Mouse (Mus musculus): ENCODE data around the gene Gcnt4. TPM values are rescaled to one million over a fixed set of nuclear protein-coding genes. Genes with fewer than 3 reads are reported as not detected.
"Not testable (repeated sequence)": the region's sequence is repeated elsewhere in the genome, so short reads cannot be mapped to it uniquely, and the experiment has no call there.

The Gcnt4 gene
- polyA plus RNA-seq, 1 experiment, result 24.5 TPM

GRCm38 (mm10) chr13:96925991-96926725, 1.7 kb downstream of the Gcnt4 start:
- Histone ChIP-seq H3K27ac (ENCODE audit: insufficient read depth, low read length) (peak overlapping the region; percentile 16; the same call in 1 of the 2 replicates), H3K4me3 (ENCODE audit: insufficient read depth, low read length) (peak overlapping the region; percentile 62), H3K4me1 (ENCODE audit: control insufficient read depth, insufficient read depth, low read length) (no peaks in the 10 kb centered on the region)
- TF ChIP-seq CTCF (IDR thresholded peaks at IDR 0.05; ENCODE audit: borderline replicate concordance, insufficient read depth, low read length), result no peak
- peak; percentile 19; the same call in 1 of the 2 replicates for TF ChIP-seq POLR2A (IDR thresholded peaks at IDR 0.05; ENCODE audit: low read depth, low read length)

- Histone ChIP-seq H3K4me1 (ENCODE audit: control insufficient read depth, insufficient read depth, low read length) (no peaks in the 10 kb centered on the region), H3K27ac (ENCODE audit: insufficient read depth, low read length) (peak overlapping the region; percentile 28), H3K4me3 (ENCODE audit: insufficient read depth, low read length) (no peak overlapping the region)
- TF ChIP-seq POLR2A (IDR thresholded peaks at IDR 0.05; ENCODE audit: low read depth, low read length), result no peak
- TF ChIP-seq CTCF (IDR thresholded peaks at IDR 0.05; ENCODE audit: borderline replicate concordance, insufficient read depth, low read length), result no peak
These were observed 3.3 kb downstream of the Gcnt4 start for GRCm38 (mm10) chr13:96927781-96928180.

GRCm38 (mm10) chr13:96928432-96929039, 4.0 kb downstream of the Gcnt4 start:
- H3K4me1 ChIP-seq (ENCODE audit: control insufficient read depth, insufficient read depth, low read length), result no peaks in the 10 kb centered on the region; the same call in 1 of the 2 replicates
- H3K27ac ChIP-seq (ENCODE audit: insufficient read depth, low read length), result peak overlapping the region; percentile 28
- TF ChIP-seq CTCF (IDR thresholded peaks at IDR 0.05; ENCODE audit: borderline replicate concordance, insufficient read depth, low read length), result no peak
- no peak for TF ChIP-seq POLR2A (IDR thresholded peaks at IDR 0.05; ENCODE audit: low read depth, low read length)
- H3K4me3 ChIP-seq (ENCODE audit: insufficient read depth, low read length), result no peak overlapping the region

- H3K4me3 ChIP-seq (ENCODE audit: insufficient read depth, low read length), result no peak overlapping the region
- no peak overlapping the region for H3K27ac ChIP-seq (ENCODE audit: insufficient read depth, low read length)
- TF ChIP-seq CTCF (IDR thresholded peaks at IDR 0.05; ENCODE audit: borderline replicate concordance, insufficient read depth, low read length) (no peak), POLR2A (IDR thresholded peaks at IDR 0.05; ENCODE audit: low read depth, low read length) (no peak)
- H3K4me1 ChIP-seq (ENCODE audit: control insufficient read depth, insufficient read depth, low read length), result peaks cover 7% of the 10 kb centered on the region
These were observed 8.3 kb downstream of the Gcnt4 start for GRCm38 (mm10) chr13:96932745-96933144.

GRCm38 (mm10) chr13:96933367-96933766, 8.9 kb downstream of the Gcnt4 start:
- Histone ChIP-seq H3K4me1 (ENCODE audit: control insufficient read depth, insufficient read depth, low read length) (peaks cover 10% of the 10 kb centered on the region), H3K4me3 (ENCODE audit: insufficient read depth, low read length) (no peak overlapping the region), H3K27ac (ENCODE audit: insufficient read depth, low read length) (no peak overlapping the region)
- TF ChIP-seq POLR2A (IDR thresholded peaks at IDR 0.05; ENCODE audit: low read depth, low read length), result no peak
- no peak for TF ChIP-seq CTCF (IDR thresholded peaks at IDR 0.05; ENCODE audit: borderline replicate concordance, insufficient read depth, low read length)

GRCm38 (mm10) chr13:96936173-96936777, 11.8 kb downstream of the Gcnt4 start:
- TF ChIP-seq POLR2A (IDR thresholded peaks at IDR 0.05; ENCODE audit: low read depth, low read length) (no peak), CTCF (IDR thresholded peaks at IDR 0.05; ENCODE audit: borderline replicate concordance, insufficient read depth, low read length) (no peak)
- Histone ChIP-seq H3K4me3 (ENCODE audit: insufficient read depth, low read length) (no peak overlapping the region), H3K27ac (ENCODE audit: insufficient read depth, low read length) (peak overlapping the region; percentile 99), H3K4me1 (ENCODE audit: control insufficient read depth, insufficient read depth, low read length) (peaks cover 18% of the 10 kb centered on the region)

GRCm38 (mm10) chr13:96937059-96937558, 12.6 kb downstream of the Gcnt4 start:
- no peak overlapping the region for H3K4me3 ChIP-seq (ENCODE audit: insufficient read depth, low read length)
- TF ChIP-seq CTCF (IDR thresholded peaks at IDR 0.05; ENCODE audit: borderline replicate concordance, insufficient read depth, low read length) (no peak), POLR2A (IDR thresholded peaks at IDR 0.05; ENCODE audit: low read depth, low read length) (no peak)
- H3K4me1 ChIP-seq (ENCODE audit: control insufficient read depth, insufficient read depth, low read length), result peaks cover 18% of the 10 kb centered on the region
- H3K27ac ChIP-seq (ENCODE audit: insufficient read depth, low read length), result peak overlapping the region; percentile 99

- Histone ChIP-seq H3K27ac (ENCODE audit: insufficient read depth, low read length) (peak overlapping the region; percentile 99), H3K4me3 (ENCODE audit: insufficient read depth, low read length) (no peak overlapping the region), H3K4me1 (ENCODE audit: control insufficient read depth, insufficient read depth, low read length) (peaks cover 18% of the 10 kb centered on the region)
- TF ChIP-seq POLR2A (IDR thresholded peaks at IDR 0.05; ENCODE audit: low read depth, low read length) (peak; percentile 38), CTCF (IDR thresholded peaks at IDR 0.05; ENCODE audit: borderline replicate concordance, insufficient read depth, low read length) (no peak)
These were observed 15.2 kb downstream of the Gcnt4 start for GRCm38 (mm10) chr13:96939680-96940079.

GRCm38 (mm10) chr13:96941481-96941880, 17.0 kb downstream of the Gcnt4 start:
- H3K4me1 ChIP-seq (ENCODE audit: control insufficient read depth, insufficient read depth, low read length), result peaks cover 18% of the 10 kb centered on the region
- H3K4me3 ChIP-seq (ENCODE audit: insufficient read depth, low read length); H3K27ac ChIP-seq (ENCODE audit: insufficient read depth, low read length): not testable (repeated sequence)

- Histone ChIP-seq H3K4me1 (ENCODE audit: control insufficient read depth, insufficient read depth, low read length) (peaks cover 6% of the 10 kb centered on the region), H3K27ac (ENCODE audit: insufficient read depth, low read length) (no peak overlapping the region)
- TF ChIP-seq POLR2A (IDR thresholded peaks at IDR 0.05; ENCODE audit: low read depth, low read length), result no peak
- no peak for TF ChIP-seq CTCF (IDR thresholded peaks at IDR 0.05; ENCODE audit: borderline replicate concordance, insufficient read depth, low read length)
These were observed 19.1 kb downstream of the Gcnt4 start for GRCm38 (mm10) chr13:96943571-96943970.

More at GRCm38 (mm10) chr13:96943571-96943970, 19.1 kb downstream of the Gcnt4 start:
- no peak overlapping the region for H3K4me3 ChIP-seq (ENCODE audit: insufficient read depth, low read length)
